Mouse (Mus musculus): ENCODE data around the gene Tyrobp. TPM values are rescaled to one million over a fixed set of nuclear protein-coding genes. Genes with fewer than 3 reads are reported as not detected.

Tyrobp gene
- total RNA-seq (2014; rRNA removed) = 14.5 and 25.6 TPM in 2 replicates
- 44.2 and 52.5 TPM in 2 replicates for polyA plus RNA-seq (2015; fragmentation: Nextera tagmentation; extraction: Ambion mirVana)

DNA sequence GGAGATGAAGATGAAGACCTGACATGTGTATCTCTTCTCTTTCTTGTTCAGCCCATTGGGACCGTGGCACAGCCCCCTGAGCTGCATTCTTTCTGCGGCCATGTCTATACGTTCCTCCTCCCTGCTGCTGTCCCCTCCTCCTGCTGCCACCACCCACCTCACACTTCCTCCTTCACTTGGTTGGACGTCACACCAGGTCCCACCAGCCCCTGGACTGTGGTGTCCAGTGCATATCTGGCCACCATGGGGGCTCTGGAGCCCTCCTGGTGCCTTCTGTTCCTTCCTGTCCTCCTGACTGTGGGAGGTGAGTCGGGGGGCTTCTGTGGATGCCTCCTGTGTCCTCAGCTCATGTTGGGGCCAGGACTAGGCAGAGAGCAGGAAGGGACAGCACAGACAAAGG, at the start of gene Tyrobp:
Gene Tyrobp, plus strand, starts transcription at position 165 of the 400 bp plus-strand sequence.
- ATAC-seq (no peak), DNase-seq (no peak)
- H3K9me3 ChIP-seq (ENCODE audit: low read length) = no peaks in the 10 kb centered on the region
- no peak within 1 kb of the TSS for H3K27ac ChIP-seq (ENCODE audit: low read depth, low read length)
- TF ChIP-seq CTCF (IDR thresholded peaks at IDR 0.05; ENCODE audit: low read depth) = no peak
- H3K9ac ChIP-seq = no peak within 1 kb of the TSS
- no peaks in the 10 kb centered on the region for H3K36me3 ChIP-seq (ENCODE audit: insufficient read depth)
- no peaks in the 10 kb centered on the region for H3K27me3 ChIP-seq (ENCODE audit: insufficient read depth, low read length)
- WGBS = 73% methylated on average over 5 of the region's 5 CpGs
- no peaks in the 10 kb centered on the region for H3K4me1 ChIP-seq (ENCODE audit: insufficient read depth)
- H3K4me3 ChIP-seq (ENCODE audit: low read depth, low read length) = no peak within 1 kb of the TSS
- no peak within 1 kb of the TSS for H3K4me2 ChIP-seq (ENCODE audit: low read depth)

DNA sequence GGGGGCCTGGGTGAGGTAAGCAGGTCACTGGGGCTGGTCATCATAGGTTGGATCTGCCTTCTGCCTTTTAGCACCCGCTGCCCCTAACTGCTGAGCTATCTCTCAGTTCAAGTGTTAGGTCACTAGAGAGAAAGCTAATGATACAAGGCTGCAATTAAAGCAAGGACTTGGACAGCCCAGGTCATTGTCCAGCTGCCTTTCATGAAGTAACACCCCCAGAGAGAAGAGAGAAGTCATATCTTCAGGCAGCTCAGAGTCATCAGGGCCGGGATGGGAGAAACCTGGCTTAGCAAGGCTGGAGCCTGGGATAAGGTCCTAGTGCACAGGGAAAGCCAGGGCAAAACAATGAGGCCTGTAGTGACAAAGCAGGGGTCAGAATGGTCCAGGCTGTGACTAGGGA, 46.1 kb upstream of the Tyrobp start:
- TF ChIP-seq CTCF (IDR thresholded peaks at IDR 0.05; ENCODE audit: low read depth) = no peak
- 75% methylated on average over 2 of the region's 2 CpGs for WGBS
- no peak for ATAC-seq

GRCm38 (mm10) chr7:30373501-30373962, 40.0 kb upstream of the Tyrobp start:
- peak; percentile 97 for TF ChIP-seq CTCF (IDR thresholded peaks at IDR 0.05; ENCODE audit: low read depth)
- ATAC-seq = peak; percentile 100
- Histone ChIP-seq H3K27me3 (ENCODE audit: insufficient read depth, low read length) (no peaks in the 10 kb centered on the region), H3K9ac (peak overlapping the region; percentile 67), H3K4me2 (ENCODE audit: low read depth) (peak overlapping the region; percentile 57), H3K4me3 (ENCODE audit: low read depth, low read length) (peak overlapping the region; percentile 48), H3K27ac (ENCODE audit: low read depth, low read length) (peak overlapping the region; percentile 88), H3K36me3 (ENCODE audit: insufficient read depth) (no peaks in the 10 kb centered on the region), H3K4me1 (ENCODE audit: insufficient read depth) (peaks cover 4% of the 10 kb centered on the region; the same call in 1 of the 2 replicates), H3K9me3 (ENCODE audit: low read length) (no peaks in the 10 kb centered on the region)
- DNase-seq = peak; percentile 98
- WGBS = 1% methylated on average over 21 of the region's 21 CpGs

More for the DNA sequence above, 46.1 kb upstream of the Tyrobp start:
- H3K4me3 ChIP-seq (ENCODE audit: low read depth, low read length) = no peak overlapping the region
- no peak overlapping the region for H3K9ac ChIP-seq
- no peak for DNase-seq
- H3K27ac ChIP-seq (ENCODE audit: low read depth, low read length) = no peak overlapping the region
- no peaks in the 10 kb centered on the region for H3K9me3 ChIP-seq (ENCODE audit: low read length)
- no peaks in the 10 kb centered on the region for H3K27me3 ChIP-seq (ENCODE audit: insufficient read depth, low read length)
- peaks cover 8% of the 10 kb centered on the region for H3K4me1 ChIP-seq (ENCODE audit: insufficient read depth)
- no peak overlapping the region for H3K4me2 ChIP-seq (ENCODE audit: low read depth)
- H3K36me3 ChIP-seq (ENCODE audit: insufficient read depth) = no peaks in the 10 kb centered on the region

DNA sequence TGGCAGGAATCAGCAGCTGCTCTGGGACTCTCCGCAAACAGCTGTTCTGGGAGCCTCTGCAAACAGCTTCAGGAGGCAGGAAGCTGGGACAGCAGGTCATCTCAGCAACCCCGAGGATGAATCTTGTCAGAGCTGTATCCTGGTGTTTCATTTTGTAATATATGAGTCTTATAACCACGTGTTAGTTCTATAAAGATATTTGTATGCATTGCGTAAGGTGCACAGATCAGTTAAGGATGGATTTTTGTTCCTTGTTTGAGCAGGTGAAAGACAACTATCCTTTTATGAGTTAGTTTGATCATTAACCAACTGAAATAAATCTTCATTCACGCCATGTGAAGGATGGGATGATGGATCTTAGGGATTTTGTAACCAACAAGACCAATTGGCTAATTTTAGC, 33.5 kb upstream of the Tyrobp start:
- no peak for TF ChIP-seq CTCF (IDR thresholded peaks at IDR 0.05; ENCODE audit: low read depth)
- Histone ChIP-seq H3K4me1 (ENCODE audit: insufficient read depth) (no peaks in the 10 kb centered on the region), H3K9me3 (ENCODE audit: low read length) (no peaks in the 10 kb centered on the region), H3K27ac (ENCODE audit: low read depth, low read length) (no peak overlapping the region), H3K27me3 (ENCODE audit: insufficient read depth, low read length) (no peaks in the 10 kb centered on the region; the same call in 1 of the 2 replicates), H3K4me3 (ENCODE audit: low read depth, low read length) (no peak overlapping the region), H3K9ac (no peak overlapping the region), H3K36me3 (ENCODE audit: insufficient read depth) (no peaks in the 10 kb centered on the region), H3K4me2 (ENCODE audit: low read depth) (no peak overlapping the region)
- DNase-seq = no peak
- no peak for ATAC-seq
- WGBS = 68% methylated on average over 5 of the region's 5 CpGs

DNA sequence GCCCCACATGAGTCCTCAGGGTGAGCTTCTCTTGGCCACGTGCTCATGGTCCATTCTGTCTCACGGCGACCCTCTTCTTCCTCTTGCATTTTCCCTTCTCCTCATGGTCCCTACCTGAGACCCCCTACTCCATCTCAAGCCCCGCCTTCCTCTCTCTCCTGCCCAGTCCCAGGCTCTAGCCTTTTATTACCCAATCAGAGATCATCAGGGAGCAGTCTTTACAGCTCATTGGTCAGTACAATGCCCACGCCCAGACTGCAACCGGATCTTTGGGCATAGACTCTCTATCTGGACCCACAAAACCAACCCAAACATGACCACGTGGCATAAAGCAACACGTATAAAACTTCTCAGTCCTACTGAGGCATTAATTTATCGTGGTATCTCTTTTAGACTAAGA, 29.5 kb upstream of the Tyrobp start:
- H3K9me3 ChIP-seq (ENCODE audit: low read length) = no peaks in the 10 kb centered on the region
- H3K4me1 ChIP-seq (ENCODE audit: insufficient read depth) = no peaks in the 10 kb centered on the region
- no peaks in the 10 kb centered on the region for H3K27me3 ChIP-seq (ENCODE audit: insufficient read depth, low read length)
- H3K4me3 ChIP-seq (ENCODE audit: low read depth, low read length) = no peak overlapping the region
- no peak overlapping the region for H3K9ac ChIP-seq
- ATAC-seq = no peak
- DNase-seq = no peak
- no peak overlapping the region for H3K4me2 ChIP-seq (ENCODE audit: low read depth)
- TF ChIP-seq CTCF (IDR thresholded peaks at IDR 0.05; ENCODE audit: low read depth) = no peak
- no peak overlapping the region for H3K27ac ChIP-seq (ENCODE audit: low read depth, low read length)
- WGBS = 84% methylated on average over 9 of the region's 9 CpGs
- no peaks in the 10 kb centered on the region for H3K36me3 ChIP-seq (ENCODE audit: insufficient read depth)

DNA sequence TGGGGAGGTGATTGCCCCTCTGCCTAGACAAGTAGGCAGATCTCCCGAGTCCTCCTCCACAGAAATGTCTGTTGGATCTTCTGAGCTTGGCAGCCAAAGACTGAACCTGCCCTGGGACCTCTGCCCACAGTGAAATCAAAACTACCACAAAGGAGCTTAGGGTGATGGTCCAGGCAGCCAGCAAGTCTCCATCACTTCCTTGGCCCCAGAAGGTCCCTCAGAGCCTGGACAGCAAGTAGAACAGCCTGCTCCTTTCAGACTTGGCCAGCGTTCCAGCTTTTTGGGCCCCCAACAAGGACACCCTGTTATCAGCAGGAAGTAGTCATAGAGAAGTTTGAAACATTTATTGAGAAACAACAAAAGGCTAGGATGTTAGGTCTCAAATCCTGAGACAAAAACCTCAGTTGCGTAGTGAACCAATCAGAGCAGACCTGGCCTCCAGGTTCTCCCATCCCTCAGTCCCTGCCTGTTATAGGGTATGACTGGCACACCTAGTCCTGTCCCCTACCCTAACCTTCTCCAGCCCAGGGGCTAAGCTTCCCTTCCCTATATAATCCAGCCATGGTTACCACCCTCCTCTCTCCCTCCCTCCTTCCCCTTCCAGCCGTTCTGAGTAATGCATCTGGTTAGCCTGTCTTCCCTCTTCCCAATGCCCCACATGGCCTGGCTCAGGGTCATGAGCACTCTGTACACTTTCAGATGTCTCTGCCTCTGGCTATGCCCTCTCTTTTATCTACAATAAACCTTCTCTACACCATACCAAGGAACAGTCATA, 20.6 kb upstream of the Tyrobp start:
- Histone ChIP-seq H3K27me3 (ENCODE audit: insufficient read depth, low read length) (no peaks in the 10 kb centered on the region), H3K4me2 (ENCODE audit: low read depth) (no peak overlapping the region), H3K36me3 (ENCODE audit: insufficient read depth) (no peaks in the 10 kb centered on the region), H3K9me3 (ENCODE audit: low read length) (no peaks in the 10 kb centered on the region), H3K27ac (ENCODE audit: low read depth, low read length) (no peak overlapping the region), H3K4me1 (ENCODE audit: insufficient read depth) (no peaks in the 10 kb centered on the region), H3K9ac (no peak overlapping the region), H3K4me3 (ENCODE audit: low read depth, low read length) (no peak overlapping the region)
- ATAC-seq (no peak), DNase-seq (no peak)
- 77% methylated on average over 4 of the region's 4 CpGs for WGBS
- TF ChIP-seq CTCF (IDR thresholded peaks at IDR 0.05; ENCODE audit: low read depth) = no peak

- Histone ChIP-seq H3K27ac (ENCODE audit: low read depth, low read length) (no peak overlapping the region), H3K36me3 (ENCODE audit: insufficient read depth) (no peaks in the 10 kb centered on the region), H3K4me2 (ENCODE audit: low read depth) (no peak overlapping the region), H3K4me3 (ENCODE audit: low read depth, low read length) (no peak overlapping the region), H3K9ac (no peak overlapping the region), H3K4me1 (ENCODE audit: insufficient read depth) (no peaks in the 10 kb centered on the region), H3K9me3 (ENCODE audit: low read length) (no peaks in the 10 kb centered on the region), H3K27me3 (ENCODE audit: insufficient read depth, low read length) (no peaks in the 10 kb centered on the region)
- 85% methylated on average over 4 of the region's 4 CpGs for WGBS
- TF ChIP-seq CTCF (IDR thresholded peaks at IDR 0.05; ENCODE audit: low read depth) = no peak
- DNase-seq = no peak
- no peak for ATAC-seq
Measured at GRCm38 (mm10) chr7:30393631-30394030, 19.9 kb upstream of the Tyrobp start.

Data from forebrain, postnatal 0 days (tissue).